Mouse (Mus musculus) skeletal muscle tissue, adult 2 months (tissue): ENCODE data around the gene Actn2.
A peak's percentile ranks its signal among the peaks of the same experiment; 100 is the strongest.

Experiments
- DNase-seq: peaks from one replicate; pipeline ENCODE4 v3.0.0-alpha.2; 2012; ENCODE audit warnings: low read depth, low spot score

The Actn2 gene

GRCm38 (mm10) chr13:12257391-12258380 is 82.9 kb downstream of the Actn2 start, which contains the start of gene Mtr:
Gene Mtr (minus strand): TSS chr13:12258113.
- peak; percentile 94 for DNase-seq

GRCm38 (mm10) chr13:12256871-12257390 is 83.6 kb downstream of the Actn2 start:
- DNase-seq, result no peak

DNA sequence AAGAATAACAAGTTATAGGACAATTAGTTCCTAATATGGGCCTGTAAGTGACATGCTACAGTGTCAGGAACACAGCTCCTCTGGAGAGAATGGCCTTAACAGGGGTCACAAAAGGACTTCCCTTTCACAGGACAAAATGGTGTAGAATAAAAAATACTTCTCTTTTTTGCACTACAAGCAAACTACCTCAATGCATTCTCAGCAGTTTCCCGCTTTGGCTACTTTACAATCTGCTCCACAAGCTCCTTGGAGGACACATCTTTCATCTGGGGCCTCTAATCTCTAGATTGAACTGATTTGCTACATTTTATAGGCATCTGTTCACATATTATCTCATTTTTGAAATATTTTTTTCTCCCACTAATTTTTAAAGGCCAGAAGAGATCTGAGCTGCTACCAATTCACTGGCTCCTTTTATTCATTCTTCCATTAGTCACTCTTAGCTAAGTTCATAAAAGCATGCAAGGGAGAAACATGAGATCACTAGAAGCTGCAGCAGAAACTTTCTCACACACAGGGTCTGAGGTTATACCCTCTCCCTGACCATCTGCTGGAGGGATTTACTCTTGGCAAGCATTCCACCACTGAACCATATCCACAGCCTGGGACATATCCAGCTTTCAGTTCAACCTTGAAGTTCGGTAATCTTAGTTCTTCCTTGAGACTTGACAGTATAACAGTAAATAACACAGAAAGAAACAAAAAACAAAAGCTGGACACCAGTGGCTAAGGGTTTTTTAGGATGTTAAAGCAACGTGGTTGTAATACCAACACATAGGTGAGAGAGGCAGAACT is 84.5 kb downstream of the Actn2 start:
- DNase-seq, result no peak

DNA sequence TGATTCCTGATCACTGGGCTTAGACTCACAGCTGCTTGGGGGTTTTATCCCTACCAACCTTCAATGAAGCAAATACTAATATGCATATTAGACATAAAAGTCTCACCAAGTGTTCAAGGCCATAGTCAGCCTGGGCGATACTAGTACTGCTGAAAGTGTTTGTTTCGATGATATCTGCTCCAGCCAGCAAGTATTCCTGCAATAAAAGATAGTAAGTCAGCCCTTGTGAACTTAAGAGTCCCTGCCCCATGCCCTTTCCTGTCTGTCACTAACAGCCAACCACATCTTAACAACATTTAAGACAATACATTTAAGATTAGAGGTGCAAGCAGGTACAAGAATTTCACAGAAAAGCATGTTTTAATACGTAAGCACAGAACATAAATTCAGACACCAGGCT is 90.1 kb downstream of the Actn2 start:
- no peak for DNase-seq

GRCm38 (mm10) chr13:12249195-12249898 is 91.2 kb downstream of the Actn2 start:
- peak; percentile 31 for DNase-seq

DNA sequence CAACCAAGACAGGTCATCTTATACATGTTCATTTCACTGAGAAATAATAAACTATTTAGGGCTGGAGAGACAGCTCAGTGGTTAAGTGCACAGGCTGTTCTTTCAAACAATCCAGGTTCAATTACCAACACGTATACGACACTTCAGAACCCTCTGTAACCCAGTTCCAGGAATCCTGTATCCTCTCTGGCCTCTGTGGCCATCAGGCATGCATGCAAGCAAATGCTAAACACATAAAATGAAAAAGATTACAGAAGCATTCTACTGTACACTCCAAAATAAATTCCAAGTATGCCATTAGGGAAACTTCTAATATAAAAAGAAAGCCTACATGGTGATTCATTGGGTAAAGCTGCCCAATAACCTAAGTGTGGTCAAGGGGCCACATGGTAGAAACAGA is 94.6 kb downstream of the Actn2 start:
- no peak for DNase-seq

GRCm38 (mm10) chr13:12243991-12244390 is 96.6 kb downstream of the Actn2 start:
- no peak for DNase-seq

- no peak for DNase-seq
These were observed 108.4 kb downstream of the Actn2 start for GRCm38 (mm10) chr13:12232141-12232540.

DNA sequence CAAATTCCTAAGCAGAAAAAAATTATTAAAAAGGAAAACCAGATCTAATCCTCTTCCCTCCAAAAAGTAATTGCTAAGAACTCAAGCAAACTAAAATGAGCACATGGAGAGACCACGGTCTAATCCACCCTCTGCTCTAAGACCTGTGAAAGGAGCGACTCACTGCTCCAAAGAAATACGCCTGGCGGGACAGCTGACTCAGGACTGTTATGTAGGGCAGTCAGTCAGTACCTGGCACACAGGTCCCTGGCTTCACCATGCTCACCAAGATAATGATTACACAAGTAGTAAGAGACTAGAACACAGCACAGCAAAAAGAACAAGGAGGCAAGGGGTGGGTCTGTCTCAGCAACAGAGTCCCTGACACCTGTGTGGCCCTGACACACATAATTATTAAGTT is 112.3 kb downstream of the Actn2 start:
- peak; percentile 44 for DNase-seq

DNA sequence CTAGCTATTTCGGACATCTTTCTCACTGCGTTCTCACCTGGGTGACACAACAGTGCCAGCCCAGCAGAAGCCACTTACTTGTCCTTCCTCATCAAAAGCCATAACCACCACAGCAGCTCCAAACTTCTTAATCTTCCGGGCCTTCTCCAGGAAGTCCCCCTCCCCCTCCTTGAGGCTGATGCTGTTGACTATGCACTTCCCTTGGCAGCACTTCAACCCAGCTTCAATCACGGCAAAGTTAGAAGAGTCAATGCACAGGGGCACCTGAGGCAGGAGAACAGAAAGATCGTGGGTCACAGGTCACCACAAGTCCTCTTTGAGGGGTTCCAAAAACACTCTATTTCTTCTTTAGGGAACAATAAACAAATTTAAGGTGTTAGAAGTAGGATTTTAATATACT is 113.0 kb downstream of the Actn2 start:
- DNase-seq, result no peak
